Mouse (Mus musculus) megakaryocyte, embryonic 14.5 days (primary cell): Measurements from ENCODE around the gene Ppp1r37.

ENCODE experiments used
- FLI1 ChIP-seq: IDR thresholded peaks from 2 replicates; pipeline ENCODE4 v1.6.1; 2012; ENCODE audit warnings: low read length, inconsistent platforms, mixed read lengths
- GATA1 ChIP-seq: IDR thresholded peaks from 3 replicates; pipeline ENCODE4 v1.6.1; 2012; ENCODE audit warnings: mixed read lengths, low read length, inconsistent platforms, borderline replicate concordance

DNA sequence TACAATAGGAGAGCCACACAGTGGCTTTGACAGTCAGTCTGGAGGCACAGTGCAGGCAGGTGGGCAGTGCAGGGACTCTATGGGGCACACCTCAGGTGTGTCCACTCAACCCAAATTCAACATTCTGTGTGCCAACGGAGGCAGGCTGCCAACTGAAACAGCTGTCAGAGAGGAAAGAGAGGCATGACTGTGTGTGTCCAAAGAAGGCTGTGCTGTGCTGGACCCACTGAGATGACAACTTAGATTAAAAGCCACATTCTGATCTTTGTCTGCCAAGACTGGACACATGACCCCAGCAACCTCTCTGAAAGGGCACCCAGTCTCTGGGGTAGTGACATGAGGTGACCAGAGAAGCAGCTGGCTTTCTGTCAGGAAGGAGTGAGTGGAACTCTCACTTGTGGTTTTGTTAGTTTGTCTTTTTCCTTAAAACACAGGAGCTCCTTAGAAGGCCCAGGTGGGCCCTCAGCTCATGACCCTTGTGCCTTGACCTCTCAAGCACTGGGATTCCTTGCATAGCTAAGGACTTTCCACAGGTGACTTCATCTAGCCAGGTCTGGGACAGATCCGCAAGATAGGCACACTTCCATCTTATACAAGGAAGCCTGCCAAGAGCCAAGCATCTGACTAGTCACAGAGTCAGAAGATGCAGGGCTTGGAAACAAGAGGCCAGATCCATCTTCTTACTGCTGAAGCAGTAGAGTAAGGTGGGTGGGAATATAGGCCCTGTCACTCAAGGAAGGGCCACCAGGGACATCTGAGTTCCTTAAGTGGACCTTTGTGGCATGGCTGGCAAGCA, 21.9 kb downstream of the Ppp1r37 start:
- no peak for TF ChIP-seq GATA1
- TF ChIP-seq FLI1, result no peak
